Mouse (Mus musculus) E14TG2a.4 (cell line): Measurements from ENCODE around the gene Magi2.

ENCODE experiments used
- CTCF ChIP-seq: conservative IDR thresholded peaks from 2 replicates; pipeline ENCODE4 v1.5.1; 2014; ENCODE audit warnings: low read length
- NANOG ChIP-seq: IDR thresholded peaks from 2 replicates; pipeline ENCODE4 v1.6.1; 2014; ENCODE audit warnings: borderline replicate concordance, low read length, mixed read lengths
- POU5F1 ChIP-seq: IDR thresholded peaks from 2 replicates; pipeline ENCODE4 v1.6.1; 2014; ENCODE audit warnings: low read length, borderline replicate concordance

GRCm38 (mm10) chr5:20653425-20654185, 1426.8 kb downstream of the Magi2 start:
- TF ChIP-seq CTCF (no peak), NANOG (no peak), POU5F1 (no peak)
